ENCODE assay signal across 10 mouse cellular contexts in the genomic region with DNA sequence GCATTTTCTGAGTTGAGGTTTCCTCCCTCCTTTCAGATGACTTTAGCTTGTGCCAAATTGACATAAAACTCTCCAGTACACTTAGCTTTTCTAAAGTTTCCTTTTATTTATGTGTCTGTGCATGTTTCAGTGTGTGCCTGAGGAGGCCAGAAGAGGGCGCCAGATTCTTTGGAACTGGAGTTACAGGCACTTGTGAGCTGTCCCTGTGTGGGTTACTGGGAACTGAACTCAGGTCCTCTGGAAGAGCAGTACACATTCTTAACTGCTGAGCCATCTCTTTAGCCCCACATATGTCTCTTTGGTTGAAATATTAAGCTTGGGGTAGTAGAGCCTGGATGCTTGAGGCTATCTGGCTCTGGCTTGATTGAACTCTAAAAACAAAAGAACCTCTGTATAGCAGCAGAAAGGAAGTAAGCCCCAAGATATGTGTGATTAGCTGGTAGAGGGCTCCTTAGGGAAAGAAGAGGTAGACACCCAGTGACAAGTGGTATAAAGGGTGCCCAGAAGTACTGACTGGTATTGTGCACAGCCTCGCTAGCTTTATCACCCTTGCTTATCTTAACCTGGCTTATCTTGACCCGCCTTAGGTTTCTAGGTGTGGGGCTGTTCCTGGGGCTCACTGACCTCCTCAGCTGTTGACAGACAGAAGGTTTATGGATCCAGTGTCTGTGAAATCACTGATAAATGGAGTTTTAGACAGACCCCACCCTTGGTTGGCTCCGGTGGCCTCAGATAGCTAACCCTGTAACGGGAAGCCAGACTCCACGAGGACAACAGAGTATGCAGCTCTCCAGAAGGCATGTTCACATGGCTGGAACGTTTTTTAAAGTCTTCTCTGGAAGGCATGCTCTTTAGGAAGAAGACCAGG. TPM values are rescaled to one million over a fixed set of nuclear protein-coding genes. Genes with fewer than 3 reads are reported as not detected.
DNase-seq lines count a peak whose midpoint lies in the region; ATAC-seq and TF ChIP-seq lines count a peak whose summit lies in the region.
"Had no signal": no experiment of that assay in that cellular context is flagged by ENCODE, and none has a peak within 500 bp of the region (broad histone marks: within the 10 kb centered on the region; RNA-seq: fewer than 3 reads in every experiment).

No protein-coding gene starts in this region.

- peaks cover 4% of the 10 kb centered on the region for H3K36me3 ChIP-seq in forebrain, postnatal 0 days (ENCODE audit: insufficient read depth)
- no peaks in the 10 kb centered on the region for H3K36me3 ChIP-seq in forebrain, embryonic 16.5 days (ENCODE audit: control insufficient read depth, insufficient read depth)
- H3K36me3 ChIP-seq in thymus, adult 2 months (ENCODE audit: control insufficient read depth, insufficient read depth, low read length) = no peaks in the 10 kb centered on the region
- peaks cover 2% of the 10 kb centered on the region; the same call in 1 of the 2 replicates for H3K36me3 ChIP-seq in limb, embryonic 11.5 days (ENCODE audit: control insufficient read depth, insufficient read depth, low read length)
- no peaks in the 10 kb centered on the region for H3K36me3 ChIP-seq in forebrain, embryonic 15.5 days
- H3K36me3 ChIP-seq: embryonic facial prominence, embryonic 15.5 days had no signal

- DNase-seq in forebrain, postnatal 0 days = no peak
- peak; percentile 34 for DNase-seq in thymus, postnatal 4 days
- DNase-seq in thymus, adult 2 months = no peak
- peak; percentile 38 for DNase-seq in limb, embryonic 11.5 days (ENCODE audit: low spot score)
- no peak for DNase-seq in adrenal gland, postnatal 14 days

- TF ChIP-seq POLR2A in thymus, adult 2 months (IDR thresholded peaks at IDR 0.05; ENCODE audit: control insufficient read depth, extremely low read depth, insufficient read depth, low read length, poor library complexity) = no peak

- H3K9ac ChIP-seq in forebrain, postnatal 0 days = no peak overlapping the region
- no peak overlapping the region for H3K9ac ChIP-seq in forebrain, embryonic 16.5 days (replicated peaks; ENCODE audit: low read depth, low read length)
- H3K9ac ChIP-seq in limb, embryonic 11.5 days (ENCODE audit: low read length) = no peak overlapping the region
- no peak overlapping the region for H3K9ac ChIP-seq in forebrain, embryonic 15.5 days (replicated peaks)
- H3K9ac ChIP-seq: embryonic facial prominence, embryonic 15.5 days had no signal

- WGBS in forebrain, postnatal 0 days = 69% methylated on average over 7 of the region's 7 CpGs
- WGBS in forebrain, embryonic 16.5 days = 70% methylated on average over 7 of the region's 7 CpGs
- 74% methylated on average over 7 of the region's 7 CpGs for WGBS in thymus, adult 2 months
- WGBS in limb, embryonic 11.5 days = 63% methylated on average over 7 of the region's 7 CpGs
- WGBS in forebrain, embryonic 15.5 days = 74% methylated on average over 7 of the region's 7 CpGs

- H3K4me1 ChIP-seq in forebrain, postnatal 0 days (ENCODE audit: insufficient read depth) = no peaks in the 10 kb centered on the region
- H3K4me1 ChIP-seq in forebrain, embryonic 16.5 days (replicated peaks; ENCODE audit: control insufficient read depth, insufficient read depth, low read length) = no peaks in the 10 kb centered on the region
- H3K4me1 ChIP-seq in thymus, adult 2 months (replicated peaks; ENCODE audit: control insufficient read depth, insufficient read depth, low read length) = no peaks in the 10 kb centered on the region
- no peaks in the 10 kb centered on the region for H3K4me1 ChIP-seq in limb, embryonic 11.5 days (ENCODE audit: control insufficient read depth, insufficient read depth, low read length)
- no peaks in the 10 kb centered on the region for H3K4me1 ChIP-seq in forebrain, embryonic 15.5 days
- H3K4me1 ChIP-seq: embryonic facial prominence, embryonic 15.5 days had no signal

- H3K27ac ChIP-seq in forebrain, postnatal 0 days (ENCODE audit: low read depth, low read length) = no peak overlapping the region
- H3K27ac ChIP-seq in forebrain, embryonic 16.5 days (ENCODE audit: low read length) = no peak overlapping the region
- no peak overlapping the region for H3K27ac ChIP-seq in thymus, adult 2 months (ENCODE audit: control insufficient read depth, insufficient read depth, low read length)
- H3K27ac ChIP-seq in limb, embryonic 11.5 days (replicated peaks; ENCODE audit: low read depth, low read length) = no peak overlapping the region
- H3K27ac ChIP-seq in forebrain, embryonic 15.5 days (replicated peaks) = no peak overlapping the region
- H3K27ac ChIP-seq: embryonic facial prominence, embryonic 15.5 days had no signal

- no peak for ATAC-seq in forebrain, postnatal 0 days
- ATAC-seq in forebrain, embryonic 16.5 days = no peak
- ATAC-seq in limb, embryonic 11.5 days (ENCODE audit: insufficient number of reproducible peaks, low FRiP score, low TSS enrichment, low read depth) = no peak
- no peak for ATAC-seq in activated CD4-positive, CD25-positive, alpha-beta regulatory T cell, adult 4 months
- ATAC-seq in forebrain, embryonic 15.5 days (replicated peaks) = no peak

- no peak overlapping the region for H3K4me2 ChIP-seq in forebrain, postnatal 0 days (ENCODE audit: low read depth)
- no peak overlapping the region for H3K4me2 ChIP-seq in forebrain, embryonic 16.5 days (ENCODE audit: low read length)
- no peak overlapping the region for H3K4me2 ChIP-seq in limb, embryonic 11.5 days (ENCODE audit: low read depth, severe bottlenecking)
- no peak overlapping the region for H3K4me2 ChIP-seq in forebrain, embryonic 15.5 days (replicated peaks)
- H3K4me2 ChIP-seq: embryonic facial prominence, embryonic 15.5 days had no signal

- H3K4me3 ChIP-seq in forebrain, postnatal 0 days (ENCODE audit: low read depth, low read length) = no peak overlapping the region
- H3K4me3 ChIP-seq in forebrain, embryonic 16.5 days (replicated peaks; ENCODE audit: low read length) = no peak overlapping the region
- H3K4me3 ChIP-seq in thymus, adult 2 months (ENCODE audit: control insufficient read depth, insufficient read depth, low read length) = no peak overlapping the region
- no peak overlapping the region for H3K4me3 ChIP-seq in limb, embryonic 11.5 days (ENCODE audit: low read depth, low read length)
- H3K4me3 ChIP-seq in forebrain, embryonic 15.5 days = no peak overlapping the region
- H3K4me3 ChIP-seq: embryonic facial prominence, embryonic 15.5 days had no signal

- peak; percentile 14; the same call in 1 of the 2 replicates for TF ChIP-seq CTCF in forebrain, postnatal 0 days (IDR thresholded peaks at IDR 0.05; ENCODE audit: low read depth)
- TF ChIP-seq CTCF in thymus, adult 2 months (IDR thresholded peaks at IDR 0.05; ENCODE audit: borderline replicate concordance, control insufficient read depth, extremely low read depth, insufficient read depth, low read length, poor library complexity) = no peak

- no peaks in the 10 kb centered on the region for H3K27me3 ChIP-seq in forebrain, postnatal 0 days (ENCODE audit: insufficient read depth, low read length)
- H3K27me3 ChIP-seq in forebrain, embryonic 16.5 days (replicated peaks; ENCODE audit: control insufficient read depth, insufficient read depth, low read length) = no peaks in the 10 kb centered on the region
- H3K27me3 ChIP-seq in thymus, adult 2 months (ENCODE audit: control insufficient read depth, insufficient read depth, low read length) = no peaks in the 10 kb centered on the region
- no peaks in the 10 kb centered on the region for H3K27me3 ChIP-seq in limb, embryonic 11.5 days (ENCODE audit: control insufficient read depth, insufficient read depth, low read length)
- no peaks in the 10 kb centered on the region for H3K27me3 ChIP-seq in forebrain, embryonic 15.5 days
- H3K27me3 ChIP-seq: embryonic facial prominence, embryonic 15.5 days had no signal

- H3K9me3 ChIP-seq in forebrain, postnatal 0 days (ENCODE audit: low read length) = no peaks in the 10 kb centered on the region
- no peaks in the 10 kb centered on the region for H3K9me3 ChIP-seq in forebrain, embryonic 16.5 days (ENCODE audit: control insufficient read depth, low read length)
- no peaks in the 10 kb centered on the region for H3K9me3 ChIP-seq in limb, embryonic 11.5 days (ENCODE audit: control insufficient read depth, low read length)
- H3K9me3 ChIP-seq in forebrain, embryonic 15.5 days = no peaks in the 10 kb centered on the region
- H3K9me3 ChIP-seq: embryonic facial prominence, embryonic 15.5 days had no signal

RNA-seq across cellular contexts. Expression of a gene that starts 22.4 kb away (rescaled TPM):
- 43.1 and 44.3 TPM in 2 replicates for total RNA-seq in forebrain, postnatal 0 days (2014; rRNA removed)
- polyA plus RNA-seq in forebrain, postnatal 0 days (2015; fragmentation: Nextera tagmentation; extraction: Ambion mirVana) = 35.8 and 44.9 TPM in 2 replicates
- polyA plus RNA-seq in forebrain, embryonic 16.5 days (2015; fragmentation: Nextera tagmentation; extraction: Ambion mirVana) = 56.6 and 56.9 TPM in 2 replicates
- polyA plus RNA-seq in thymus, adult 2 months (2012; rRNA removed) = 41.3 and 43.3 TPM in 2 replicates
- 27.0 and 27.7 TPM in 2 replicates for polyA plus RNA-seq in limb, embryonic 11.5 days (2014; fragmentation: Nextera tagmentation; extraction: Ambion mirVana)
- 1 to 10 TPM; 3.7 to 5.9 TPM for polyA plus RNA-seq in activated CD4-positive, CD25-positive, alpha-beta regulatory T cell, adult 4 months (2017; shearing (Covaris generic))
- polyA plus RNA-seq in forebrain, embryonic 15.5 days (2015; fragmentation: Nextera tagmentation; extraction: Ambion mirVana) = 50.7 and 54.9 TPM in 2 replicates
- total RNA-seq in adrenal gland, postnatal 14 days (2021) = 38.5 and 47.5 TPM in 2 replicates

RNA-seq across cellular contexts. Expression of a gene that starts 22.8 kb away (rescaled TPM):
- total RNA-seq in forebrain, postnatal 0 days (2014; rRNA removed) = 41.5 and 41.7 TPM in 2 replicates
- polyA plus RNA-seq in forebrain, postnatal 0 days (2015; fragmentation: Nextera tagmentation; extraction: Ambion mirVana) = 38.8 and 41.2 TPM in 2 replicates
- polyA plus RNA-seq in forebrain, embryonic 16.5 days (2015; fragmentation: Nextera tagmentation; extraction: Ambion mirVana) = 39.8 and 43.1 TPM in 2 replicates
- 54.1 and 54.5 TPM in 2 replicates for polyA plus RNA-seq in thymus, adult 2 months (2012; rRNA removed)
- 24.6 and 28.2 TPM in 2 replicates for polyA plus RNA-seq in limb, embryonic 11.5 days (2014; fragmentation: Nextera tagmentation; extraction: Ambion mirVana)
- polyA plus RNA-seq in activated CD4-positive, CD25-positive, alpha-beta regulatory T cell, adult 4 months (2017; shearing (Covaris generic)) = 10 to 100 TPM; 43.4 to 44.5 TPM
- polyA plus RNA-seq in forebrain, embryonic 15.5 days (2015; fragmentation: Nextera tagmentation; extraction: Ambion mirVana) = 39.0 and 40.6 TPM in 2 replicates
- total RNA-seq in adrenal gland, postnatal 14 days (2021) = 56.7 and 59.3 TPM in 2 replicates

RNA-seq across cellular contexts. Expression of a gene that starts 25.9 kb away (rescaled TPM):
- not detected in 2 replicates for total RNA-seq in forebrain, postnatal 0 days (2014; rRNA removed)
- polyA plus RNA-seq in forebrain, postnatal 0 days (2015; fragmentation: Nextera tagmentation; extraction: Ambion mirVana) = 0.13 TPM in 1 of 2 replicates, not detected in the other
- not detected in 2 replicates for polyA plus RNA-seq in forebrain, embryonic 16.5 days (2015; fragmentation: Nextera tagmentation; extraction: Ambion mirVana)
- polyA plus RNA-seq in thymus, adult 2 months (2012; rRNA removed) = 26.2 and 31.5 TPM in 2 replicates
- polyA plus RNA-seq in limb, embryonic 11.5 days (2014; fragmentation: Nextera tagmentation; extraction: Ambion mirVana) = not detected in 2 replicates
- polyA plus RNA-seq in activated CD4-positive, CD25-positive, alpha-beta regulatory T cell, adult 4 months (2017; shearing (Covaris generic)) = not detected
- polyA plus RNA-seq in forebrain, embryonic 15.5 days (2015; fragmentation: Nextera tagmentation; extraction: Ambion mirVana) = 0.15 TPM in 1 of 2 replicates, not detected in the other
- total RNA-seq in adrenal gland, postnatal 14 days (2021) = not detected in 2 replicates
- total RNA-seq: layer of hippocampus, adult 18-20 months had no signal

RNA-seq across cellular contexts. Expression of a gene that starts 46.0 kb away (rescaled TPM):
- total RNA-seq in forebrain, postnatal 0 days (2014; rRNA removed) = 25.6 and 30.0 TPM in 2 replicates
- 14.8 and 17.7 TPM in 2 replicates for polyA plus RNA-seq in forebrain, postnatal 0 days (2015; fragmentation: Nextera tagmentation; extraction: Ambion mirVana)
- polyA plus RNA-seq in forebrain, embryonic 16.5 days (2015; fragmentation: Nextera tagmentation; extraction: Ambion mirVana) = 30.8 and 42.9 TPM in 2 replicates
- 42.1 and 49.7 TPM in 2 replicates for polyA plus RNA-seq in thymus, adult 2 months (2012; rRNA removed)
- 12.5 and 14.2 TPM in 2 replicates for polyA plus RNA-seq in limb, embryonic 11.5 days (2014; fragmentation: Nextera tagmentation; extraction: Ambion mirVana)
- 10 to 100 TPM in 1 of 2 experiments, 1 to 10 TPM in 1; 6.5 to 10.3 TPM for polyA plus RNA-seq in activated CD4-positive, CD25-positive, alpha-beta regulatory T cell, adult 4 months (2017; shearing (Covaris generic))
- polyA plus RNA-seq in forebrain, embryonic 15.5 days (2015; fragmentation: Nextera tagmentation; extraction: Ambion mirVana) = 34.0 and 34.3 TPM in 2 replicates
- 9.1 and 9.3 TPM in 2 replicates for total RNA-seq in adrenal gland, postnatal 14 days (2021)

Comparison
In these comparisons a context has a peak if more than half of its experiments do, and no peak if none do; other contexts are left out.
1. DNase-seq: peak in thymus, postnatal 4 days (single experiment) and limb, embryonic 11.5 days (single experiment); none in forebrain, postnatal 0 days (single experiment), thymus, adult 2 months (single experiment) and adrenal gland, postnatal 14 days (single experiment).
2. RNA of a gene that starts 25.9 kb away (polyA plus RNA-seq): 26.2 to 31.5 TPM in thymus, adult 2 months; 0.15 TPM in forebrain, embryonic 15.5 days, not detected in forebrain, embryonic 16.5 days, 0.13 TPM in forebrain, postnatal 0 days, not detected in limb, embryonic 11.5 days and not detected in activated CD4-positive, CD25-positive, alpha-beta regulatory T cell, adult 4 months; every median in the first group is over 10 times any median in the second.